Mouse (Mus musculus) stomach, embryonic 14.5 days (tissue): ENCODE data around the gene Adcy6. TPM values are rescaled to one million over a fixed set of nuclear protein-coding genes. Genes with fewer than 3 reads are reported as not detected.
A peak's percentile ranks its signal among the peaks of the same experiment; 100 is the strongest.

Experiments
- ATAC-seq: fragments of 200-750 bp; cut with Nextera tagmentation; 2 replicates; pipeline ENCODE4 v1.8.0; 2017; ENCODE audit warnings: low read depth, moderate TSS enrichment; ENCODE audit not compliant: insufficient number of reproducible peaks, insufficient read depth, low FRiP score
- H3K27ac ChIP-seq: fragments of 300-500 bp; sonication (generic); 2 replicates; pipeline ENCODE4 v1.5.1; 2014; ENCODE audit warnings: mild to moderate bottlenecking, low read length, moderate library complexity, mixed read lengths
- H3K27me3 ChIP-seq: fragments of 300-500 bp; sonication (generic); 2 replicates; pipeline ENCODE4 v1.6.1; 2014; ENCODE audit warnings: low read length, control low read depth, mixed read lengths; ENCODE audit not compliant: control insufficient read depth, insufficient read depth
- H3K36me3 ChIP-seq: fragments of 300-500 bp; sonication (generic); 2 replicates; pipeline ENCODE4 v1.6.1; 2014; ENCODE audit warnings: mild to moderate bottlenecking, control low read depth, low read length, moderate library complexity, mixed read lengths; ENCODE audit not compliant: control insufficient read depth, insufficient read depth
- H3K4me1 ChIP-seq: fragments of 300-500 bp; sonication (generic); 2 replicates; pipeline ENCODE4 v1.6.1; 2014; ENCODE audit warnings: low read length, control low read depth, mixed read lengths; ENCODE audit not compliant: control insufficient read depth, insufficient read depth
- H3K4me2 ChIP-seq: fragments of 300-500 bp; sonication (generic); replicated peaks from 2 replicates; pipeline ENCODE4 v1.6.1; 2014; ENCODE audit warnings: low read depth, low read length, control low read depth
- H3K4me3 ChIP-seq: fragments of 300-500 bp; sonication (generic); 2 replicates; pipeline ENCODE4 v1.5.1; 2014; ENCODE audit warnings: low read depth, low read length, control low read depth
- H3K9ac ChIP-seq: fragments of 300-500 bp; sonication (generic); replicated peaks from 2 replicates; pipeline ENCODE4 v1.6.1; 2014; ENCODE audit warnings: low read depth, mild to moderate bottlenecking, control low read depth, low read length, moderate library complexity, mixed read lengths
- H3K9me3 ChIP-seq: fragments of 300-500 bp; sonication (generic); 2 replicates; pipeline ENCODE4 v1.6.1; 2016; ENCODE audit warnings: low read depth, low read length, control low read depth; ENCODE audit not compliant: control insufficient read depth
- WGBS: fragments of 180-500 bp; shearing (Covaris S2); extraction: QIAGEN DNeasy Blood & Tissue Kit; methylation state at CpG from one replicate; pipeline ENCODE4 v1.1.7; 2014; 5-methylcytosine and 5-hydroxymethylcytosine counted together
- polyA plus RNA-seq: library from polyadenylated mRNA; unstranded; fragments of >200 nt; fragmentation: Nextera tagmentation; extraction: Ambion mirVana; gene quantifications from 2 replicates; pipeline ENCODE4 v1.2.1, GENCODE M21; 2014

Gene Adcy6
- polyA plus RNA-seq, 1 experiment from 2014 or later = 23.0 TPM

DNA sequence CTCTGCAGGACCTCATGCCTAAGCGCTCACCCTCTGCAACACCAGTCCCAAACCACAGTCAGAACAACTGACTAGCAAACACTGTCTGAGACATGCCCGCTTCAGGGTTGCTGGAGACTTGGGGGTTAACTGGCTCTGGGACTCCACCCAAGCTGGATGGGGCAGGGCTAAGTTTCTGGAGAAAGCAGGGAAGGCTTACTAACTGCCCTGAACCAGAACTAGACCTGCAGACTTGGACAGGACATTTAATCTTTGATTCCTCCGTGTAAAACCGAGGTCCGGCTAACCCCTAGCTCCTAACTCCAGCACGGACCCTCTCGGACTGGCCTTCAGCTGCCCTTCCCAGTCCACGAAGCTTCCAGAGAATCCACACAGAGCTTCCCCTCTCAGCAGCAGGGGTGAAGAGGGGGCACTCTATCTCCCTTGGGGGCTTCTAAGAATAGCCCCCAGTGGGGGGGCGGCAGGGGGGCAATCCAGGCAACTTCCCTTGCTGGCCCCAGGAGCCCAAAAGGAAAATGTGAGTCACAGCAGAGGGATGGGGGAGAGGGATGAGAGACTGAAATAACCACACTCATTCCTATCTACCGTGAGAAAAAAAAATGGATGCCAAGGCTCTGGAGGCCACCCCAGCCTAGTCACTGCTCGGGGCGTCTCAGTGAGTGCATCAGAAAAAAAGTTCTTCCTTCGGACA, 7.5 kb downstream of the Adcy6 start:
- peaks cover 30% of the 10 kb centered on the region; the same call in 1 of the 2 replicates for H3K4me1 ChIP-seq
- H3K36me3 ChIP-seq = peaks cover 45% of the 10 kb centered on the region
- ATAC-seq = 0 out of 2 replicates have a peak, but pooled peaks have one; percentile 16
- H3K4me2 ChIP-seq = peak overlapping the region; percentile 44
- H3K9ac ChIP-seq = no peak overlapping the region
- H3K9me3 ChIP-seq = no peaks in the 10 kb centered on the region
- no peaks in the 10 kb centered on the region for H3K27me3 ChIP-seq
- WGBS = 38% methylated on average over 13 of the region's 13 CpGs
- peak overlapping the region; percentile 74 for H3K27ac ChIP-seq
- peak overlapping the region; percentile 17 for H3K4me3 ChIP-seq

GRCm38 (mm10) chr15:98601832-98602190, 8.1 kb downstream of the Adcy6 start:
- Histone ChIP-seq H3K27ac (peak overlapping the region; percentile 74; the same call in 1 of the 2 replicates), H3K4me3 (peak overlapping the region; percentile 17; the same call in 1 of the 2 replicates), H3K9ac (no peak overlapping the region), H3K4me1 (peaks cover 25% of the 10 kb centered on the region; the same call in 1 of the 2 replicates), H3K36me3 (peaks cover 50% of the 10 kb centered on the region), H3K27me3 (no peaks in the 10 kb centered on the region), H3K9me3 (no peaks in the 10 kb centered on the region), H3K4me2 (peak overlapping the region; percentile 44)
- WGBS = 71% methylated on average over 7 of the region's 7 CpGs
- ATAC-seq = no peak

DNA sequence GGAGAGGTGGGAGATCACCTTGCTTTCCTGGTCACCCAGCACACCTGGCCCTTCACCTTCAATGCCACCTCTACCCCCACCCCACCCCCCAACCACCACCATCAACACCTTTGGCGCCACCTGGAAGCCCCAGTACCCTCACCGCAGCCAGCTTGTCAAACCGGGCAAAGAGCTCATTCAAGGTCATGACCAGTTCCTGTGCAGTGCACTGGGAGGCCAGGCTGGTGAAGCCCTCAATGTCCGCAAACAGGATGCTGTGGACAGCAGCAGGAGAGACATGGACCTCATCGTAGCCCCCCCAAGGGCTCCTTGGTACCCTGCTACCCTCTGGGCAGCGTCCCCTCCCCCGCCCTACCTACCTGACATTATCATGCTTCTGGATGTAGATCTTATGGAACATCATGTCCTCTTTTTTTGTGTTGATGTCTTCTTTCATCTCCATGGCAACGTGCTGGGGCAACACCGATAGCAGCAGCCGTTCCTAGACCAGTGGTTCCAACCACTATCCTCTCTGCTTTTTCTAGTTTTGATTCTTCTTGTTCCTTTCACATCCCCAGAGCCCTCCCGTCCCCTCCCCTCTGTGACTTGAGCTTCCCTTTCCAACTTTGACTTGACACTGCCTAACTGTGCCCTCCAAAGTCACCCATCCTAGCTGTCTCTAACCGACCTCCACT, 9.7 kb downstream of the Adcy6 start:
- Histone ChIP-seq H3K4me1 (peaks cover 19% of the 10 kb centered on the region; the same call in 1 of the 2 replicates), H3K27ac (no peak overlapping the region), H3K9me3 (no peaks in the 10 kb centered on the region), H3K36me3 (peaks cover 65% of the 10 kb centered on the region), H3K4me2 (no peak overlapping the region), H3K4me3 (no peak overlapping the region), H3K9ac (no peak overlapping the region), H3K27me3 (no peaks in the 10 kb centered on the region)
- no peak for ATAC-seq
- WGBS = 82% methylated on average over 12 of the region's 12 CpGs

GRCm38 (mm10) chr15:98596609-98597008, 13.3 kb downstream of the Adcy6 start:
- Histone ChIP-seq H3K36me3 (peaks cover 77% of the 10 kb centered on the region), H3K9me3 (no peaks in the 10 kb centered on the region), H3K4me1 (no peaks in the 10 kb centered on the region), H3K9ac (no peak overlapping the region), H3K27me3 (no peaks in the 10 kb centered on the region), H3K4me3 (no peak overlapping the region), H3K27ac (no peak overlapping the region), H3K4me2 (no peak overlapping the region)
- 92% methylated on average over 14 of the region's 14 CpGs for WGBS
- ATAC-seq = no peak

DNA sequence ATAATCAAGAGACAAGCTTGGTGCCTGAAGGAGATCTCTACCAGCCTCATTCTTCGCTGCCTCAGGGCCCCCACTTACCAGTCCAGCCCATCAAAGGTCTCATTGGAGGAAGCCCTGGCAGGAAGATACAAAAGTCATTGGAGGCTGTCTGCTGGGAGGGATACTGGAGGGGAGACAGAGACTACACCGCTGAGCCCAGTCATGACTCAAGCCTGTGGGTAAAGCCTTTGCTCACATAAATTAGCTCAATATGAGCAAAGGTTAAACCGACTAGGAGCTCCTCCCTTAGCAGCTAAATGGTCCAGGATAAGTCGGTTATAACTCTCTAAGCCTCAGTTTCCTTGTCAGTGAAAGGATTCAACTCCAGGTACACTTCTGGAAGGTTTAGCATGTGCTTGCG, 14.8 kb downstream of the Adcy6 start:
- Histone ChIP-seq H3K27me3 (no peaks in the 10 kb centered on the region), H3K9me3 (no peaks in the 10 kb centered on the region), H3K27ac (no peak overlapping the region), H3K4me1 (no peaks in the 10 kb centered on the region), H3K4me3 (no peak overlapping the region), H3K9ac (no peak overlapping the region), H3K36me3 (peaks cover 76% of the 10 kb centered on the region), H3K4me2 (no peak overlapping the region)
- WGBS = 84% methylated on average over 5 of the region's 5 CpGs
- no peak for ATAC-seq

DNA sequence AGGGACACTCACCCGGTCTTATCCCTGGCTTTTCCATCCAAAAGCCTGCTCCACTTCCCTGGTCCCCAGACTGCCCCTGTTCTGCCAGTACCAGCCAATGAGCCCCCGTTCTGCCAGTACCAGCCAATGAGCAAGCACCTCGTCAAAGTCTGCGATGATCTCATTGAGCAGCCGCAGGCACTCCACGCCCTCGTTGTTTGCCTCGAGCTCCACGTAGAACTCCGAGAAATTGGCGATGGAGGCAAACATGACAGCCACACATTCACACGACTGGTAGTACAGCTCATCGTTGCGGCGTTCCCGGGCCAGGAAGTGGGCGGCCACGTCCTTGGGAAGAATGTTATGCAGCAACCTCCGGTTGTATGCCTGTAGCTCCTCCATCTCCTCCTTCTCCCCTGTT, 15.7 kb downstream of the Adcy6 start:
- peaks cover 69% of the 10 kb centered on the region for H3K36me3 ChIP-seq
- H3K4me1 ChIP-seq = no peaks in the 10 kb centered on the region
- WGBS = 78% methylated on average over 19 of the region's 19 CpGs
- H3K9me3 ChIP-seq = no peaks in the 10 kb centered on the region
- no peak overlapping the region for H3K27ac ChIP-seq
- no peaks in the 10 kb centered on the region for H3K27me3 ChIP-seq
- no peak overlapping the region for H3K4me3 ChIP-seq
- H3K4me2 ChIP-seq = no peak overlapping the region
- ATAC-seq = no peak
- no peak overlapping the region for H3K9ac ChIP-seq

DNA sequence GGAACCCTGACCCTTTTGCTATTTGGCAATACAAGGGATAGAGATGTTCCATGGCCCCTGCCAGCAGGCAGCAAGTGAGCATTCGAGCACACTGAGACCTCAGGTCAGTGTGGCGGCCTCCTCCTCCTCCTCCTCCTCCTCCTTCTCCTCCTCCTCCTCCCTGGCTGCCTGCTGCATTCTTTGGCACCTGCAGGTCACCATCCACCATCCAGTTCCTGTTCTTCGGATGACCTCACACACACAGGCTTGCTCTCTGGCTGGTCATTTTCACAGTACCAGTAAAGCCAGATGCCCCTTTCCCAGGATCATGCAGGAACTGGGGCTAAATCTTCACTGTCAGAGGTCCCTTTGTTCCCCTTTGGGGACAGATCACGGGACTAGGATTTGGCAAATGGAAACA, 18.5 kb downstream of the Adcy6 start:
- Histone ChIP-seq H3K4me1 (no peaks in the 10 kb centered on the region), H3K27ac (no peak overlapping the region), H3K36me3 (peaks cover 49% of the 10 kb centered on the region), H3K9me3 (no peaks in the 10 kb centered on the region), H3K4me2 (no peak overlapping the region), H3K9ac (no peak overlapping the region), H3K4me3 (no peak overlapping the region), H3K27me3 (no peaks in the 10 kb centered on the region)
- WGBS = 66% methylated on average over 4 of the region's 4 CpGs
- ATAC-seq = no peak

DNA sequence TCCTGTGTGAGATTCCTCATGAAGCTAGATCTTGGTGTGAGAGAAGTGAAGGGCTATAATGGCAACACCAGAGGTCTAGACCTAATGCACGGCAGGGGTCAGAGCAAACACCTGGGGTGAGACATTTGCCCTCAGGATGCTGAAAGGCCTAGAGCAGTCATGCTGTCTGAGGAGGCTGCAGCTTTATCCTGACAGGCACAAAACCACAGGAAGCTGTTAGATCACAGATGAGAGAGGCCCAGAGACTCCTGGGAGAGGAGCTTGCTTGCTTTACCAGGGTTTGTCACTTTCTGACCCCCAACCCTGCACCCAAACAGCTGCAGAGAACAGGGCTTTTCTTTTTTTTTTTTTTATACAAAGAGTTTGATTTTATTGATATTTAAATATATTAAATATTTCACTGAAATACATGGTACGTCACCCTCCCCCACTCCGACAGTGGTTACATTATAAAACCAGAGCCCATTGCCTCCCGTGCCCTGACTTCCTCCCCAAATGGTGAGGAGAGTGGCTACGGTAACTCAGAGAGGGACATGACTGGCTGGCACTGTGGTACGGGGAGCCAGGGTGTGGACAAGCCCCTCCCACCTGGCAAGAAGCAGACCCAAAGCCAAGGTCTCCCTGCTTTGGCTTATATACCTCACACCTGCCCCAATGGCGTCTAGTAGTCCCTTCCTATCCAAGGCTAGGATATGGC, 20.1 kb downstream of the Adcy6 start:
- H3K4me3 ChIP-seq = no peak overlapping the region
- no peaks in the 10 kb centered on the region for H3K9me3 ChIP-seq
- no peak overlapping the region for H3K4me2 ChIP-seq
- no peak overlapping the region for H3K9ac ChIP-seq
- 51% methylated on average over 7 of the region's 7 CpGs for WGBS
- H3K36me3 ChIP-seq = peaks cover 33% of the 10 kb centered on the region
- no peaks in the 10 kb centered on the region for H3K27me3 ChIP-seq
- H3K4me1 ChIP-seq = no peaks in the 10 kb centered on the region
- ATAC-seq = no peak
- no peak overlapping the region for H3K27ac ChIP-seq
